Mouse (Mus musculus): ENCODE data around the gene Npl.

The Npl gene

DNA sequence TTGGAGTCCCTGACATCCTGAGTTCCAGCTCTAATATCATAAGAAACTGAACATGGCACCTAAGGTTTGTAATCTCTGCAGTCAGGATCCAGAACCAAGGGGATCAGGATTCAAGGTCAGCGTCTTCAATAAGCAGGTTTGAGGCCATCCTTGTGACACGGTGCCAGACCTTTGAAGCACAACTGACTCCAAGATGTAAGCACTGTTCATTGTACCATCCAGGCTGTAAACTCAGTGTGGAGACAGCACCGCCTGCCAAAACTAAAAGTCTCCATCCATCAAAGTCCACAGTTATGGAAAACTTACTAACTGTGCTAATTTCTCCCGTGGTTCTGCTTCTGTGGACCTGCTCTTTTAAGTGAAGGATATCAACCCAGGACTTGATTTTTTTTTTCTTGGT lies 59.9 kb downstream of the Npl start:
- no peak for DNase-seq (ENCODE audit: extremely low read depth, insufficient read length, low spot score)

DNA sequence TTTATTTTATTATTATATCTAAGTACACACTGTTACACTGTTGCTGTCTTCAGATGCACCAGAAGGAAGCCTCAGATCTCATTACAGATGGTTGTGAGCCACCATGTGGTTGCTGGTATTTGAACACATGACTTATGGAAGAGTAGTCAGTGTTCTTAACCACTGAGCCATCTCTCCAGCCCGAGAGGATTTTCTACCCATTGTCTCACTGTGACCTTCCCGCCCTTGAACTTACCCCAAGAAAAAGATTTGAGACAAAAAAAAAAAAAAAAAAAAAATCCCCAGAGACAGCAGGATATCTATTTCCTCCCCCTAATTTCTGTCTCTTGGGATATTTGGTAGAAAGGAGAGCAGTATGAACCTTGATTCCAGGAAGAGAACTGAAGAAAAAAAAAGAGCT lies 60.3 kb downstream of the Npl start:
- DNase-seq (ENCODE audit: extremely low read depth, insufficient read length, low spot score), result no peak

DNA sequence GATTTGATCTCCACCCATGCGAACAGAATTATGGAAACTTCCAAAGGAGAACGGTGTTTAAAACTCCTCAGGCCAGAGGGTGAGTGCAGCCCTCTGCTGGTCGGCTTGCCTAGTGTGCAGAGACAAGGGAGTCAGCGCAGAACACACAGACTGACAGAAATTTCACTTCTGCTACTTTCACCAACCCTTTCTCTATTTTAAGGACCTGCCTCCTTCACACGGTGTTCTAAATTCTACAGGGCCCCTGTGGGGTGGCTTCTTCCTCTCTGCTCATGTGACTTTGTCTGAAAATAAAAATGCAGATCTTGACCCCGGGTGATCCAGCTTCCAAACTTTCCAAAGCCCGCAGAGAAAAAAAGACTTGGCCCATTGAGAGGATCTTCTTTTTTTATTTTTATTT lies 60.7 kb downstream of the Npl start:
- DNase-seq (ENCODE audit: extremely low read depth, insufficient read length, low spot score), result no peak

DNA sequence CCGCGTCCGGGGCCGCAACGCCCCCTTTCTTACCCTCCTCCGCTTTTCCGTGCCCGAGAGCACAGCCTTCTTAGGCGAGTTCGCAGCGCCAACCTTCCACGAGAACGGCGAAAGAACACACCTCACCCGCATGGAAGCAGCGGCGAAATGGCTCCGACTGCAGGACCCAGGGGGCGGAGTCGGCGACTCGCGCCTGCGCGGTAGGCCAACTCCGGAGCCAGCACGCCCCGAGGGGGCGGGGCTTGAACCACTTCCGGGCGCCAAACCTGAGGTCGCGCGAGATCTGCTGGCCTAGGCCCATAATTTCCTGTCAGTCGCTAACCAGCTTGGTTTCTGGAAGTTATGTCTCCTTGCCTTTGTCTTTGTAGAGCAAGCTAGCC lies 62.4 kb downstream of the Npl start, which contains the start of gene Dhx9:
TSS of gene Dhx9 (minus strand) at position 161 of the 380 bp plus-strand sequence.
- peak; percentile 99 for DNase-seq (ENCODE audit: extremely low read depth, insufficient read length, low spot score)

DNA sequence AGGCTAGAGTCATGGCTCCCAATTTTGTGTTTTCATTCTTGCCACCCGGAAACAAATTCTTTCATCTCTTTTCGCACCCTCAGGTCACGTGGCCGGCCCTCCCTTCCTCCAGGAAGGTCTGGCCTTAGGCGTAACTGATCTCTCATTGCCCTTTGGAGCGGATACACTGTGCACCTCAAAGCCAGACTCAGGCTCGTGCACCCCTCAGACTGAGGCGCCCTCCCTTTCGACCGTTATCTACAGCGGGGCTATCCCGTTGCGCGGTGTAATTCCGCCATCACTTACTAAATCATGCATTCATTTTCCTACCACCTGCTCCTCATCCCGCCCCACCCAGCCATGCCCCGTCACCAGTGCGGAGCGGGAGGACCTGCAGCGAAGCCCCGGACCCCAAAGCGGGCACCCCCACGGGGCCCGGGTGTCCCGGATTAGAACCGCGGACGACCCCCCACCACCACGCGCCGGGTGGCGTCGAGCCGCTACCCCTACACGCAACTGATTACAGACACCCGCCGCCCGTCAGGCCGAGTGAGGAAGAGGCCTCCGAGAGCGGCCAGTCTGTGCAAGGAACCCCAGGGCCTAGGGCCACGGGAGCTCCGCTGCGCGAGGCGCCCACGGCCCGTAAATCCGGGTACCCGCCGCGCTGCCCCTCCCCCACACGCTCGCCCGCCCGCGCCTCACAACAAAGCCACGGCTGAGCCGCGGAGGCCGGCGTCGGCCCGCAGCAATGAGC lies 62.9 kb downstream of the Npl start:
- peak; percentile 70 for DNase-seq (ENCODE audit: extremely low read depth, insufficient read length, low spot score)

DNA sequence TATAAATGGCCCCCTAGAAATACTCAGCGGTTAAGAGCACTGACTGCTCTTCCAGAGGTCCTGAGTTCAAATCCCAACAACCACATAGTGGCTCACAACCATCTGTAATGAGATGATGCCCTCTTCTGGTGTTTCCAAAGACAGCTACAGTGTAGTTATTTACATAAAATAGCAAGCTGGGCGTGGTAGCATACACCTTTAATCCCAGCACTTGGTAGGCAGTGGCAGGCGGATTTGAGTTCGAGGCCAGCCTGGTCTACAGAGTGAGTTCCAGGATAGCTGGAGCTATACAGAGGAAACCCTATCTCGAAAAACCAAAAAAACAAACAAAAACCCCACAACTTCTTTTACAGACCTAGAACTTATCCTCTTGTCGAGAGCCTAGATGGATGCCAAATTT lies 63.7 kb downstream of the Npl start:
- peak; percentile 15 for DNase-seq (ENCODE audit: extremely low read depth, insufficient read length, low spot score)

DNA sequence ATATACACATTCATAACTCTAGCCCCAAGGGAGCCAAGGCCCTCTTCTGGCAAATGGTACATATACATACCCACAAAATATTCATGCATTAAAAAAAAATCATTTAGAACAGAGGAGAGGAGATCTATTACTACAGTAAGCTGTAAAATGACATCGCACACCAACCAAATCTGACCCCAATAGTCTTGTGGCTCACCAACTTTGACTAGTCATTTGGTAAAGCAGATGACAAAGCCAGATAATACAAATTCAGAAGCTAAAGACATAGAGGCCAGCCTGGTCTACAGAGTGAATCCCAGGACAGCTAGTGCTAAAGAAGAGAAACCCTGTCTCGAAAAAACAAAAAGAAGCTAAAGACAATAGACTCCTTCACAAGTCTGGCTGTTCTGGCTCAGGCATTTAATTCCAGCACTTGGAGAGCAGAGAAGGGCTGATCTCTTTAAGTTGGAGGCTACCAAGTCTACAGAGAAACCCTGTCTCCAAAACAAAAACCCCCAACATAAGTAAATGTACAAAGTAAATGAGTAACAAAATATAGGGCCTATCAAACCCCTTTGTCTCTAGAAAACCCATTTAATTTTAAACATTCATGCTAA lies 64.5 kb downstream of the Npl start:
- no peak for DNase-seq (ENCODE audit: extremely low read depth, insufficient read length, low spot score)

DNA sequence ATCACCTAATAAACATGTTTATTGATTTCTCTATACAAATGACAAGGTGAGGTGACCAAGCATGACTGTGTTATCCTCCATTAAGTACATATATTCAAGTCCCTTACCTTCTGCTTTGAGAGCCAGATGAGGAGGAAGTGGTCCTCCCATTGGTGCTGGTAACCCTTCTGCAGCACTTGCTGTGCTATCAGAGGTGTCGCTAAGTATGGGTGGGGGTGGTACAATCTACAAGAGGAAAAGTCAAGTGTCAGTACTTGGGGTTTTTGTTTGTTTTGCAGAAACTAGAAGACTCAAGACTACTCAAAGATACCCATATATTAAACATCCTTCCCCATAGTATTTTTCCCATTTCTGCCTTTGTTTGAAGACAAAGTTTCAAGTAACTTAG lies 68.8 kb downstream of the Npl start:
- no peak for DNase-seq (ENCODE audit: extremely low read depth, insufficient read length, low spot score)

DNA sequence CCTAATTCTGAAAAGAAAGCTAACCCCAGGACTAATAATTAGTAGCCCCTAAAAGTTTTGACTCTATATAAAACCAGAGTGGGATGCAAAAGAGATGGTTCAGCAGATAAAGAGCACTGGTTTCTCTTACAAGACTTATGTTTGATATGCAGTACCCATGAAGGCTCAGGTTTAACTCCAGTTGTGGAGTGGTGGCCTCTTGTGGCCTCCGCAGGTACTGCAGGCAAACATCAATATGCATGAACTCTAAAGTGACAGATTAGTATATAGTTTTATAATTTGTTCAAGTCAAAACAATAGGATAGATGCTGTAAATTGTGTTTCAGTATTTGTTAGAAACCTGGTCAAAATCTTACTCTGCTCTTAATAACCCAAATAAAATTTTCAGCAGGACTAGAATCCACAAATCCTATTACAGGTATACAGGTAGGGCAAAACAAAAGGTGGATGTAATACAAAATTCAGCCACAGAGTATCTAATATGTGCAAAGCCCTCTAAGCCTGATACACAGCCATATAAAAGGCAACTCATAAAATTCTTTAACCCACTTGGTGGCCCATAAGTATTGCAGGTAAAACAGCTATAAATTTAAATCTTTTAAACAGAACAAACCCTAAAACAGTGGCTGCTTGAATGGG lies 69.3 kb downstream of the Npl start:
- DNase-seq (ENCODE audit: extremely low read depth, insufficient read length, low spot score), result peak; percentile 45

DNA sequence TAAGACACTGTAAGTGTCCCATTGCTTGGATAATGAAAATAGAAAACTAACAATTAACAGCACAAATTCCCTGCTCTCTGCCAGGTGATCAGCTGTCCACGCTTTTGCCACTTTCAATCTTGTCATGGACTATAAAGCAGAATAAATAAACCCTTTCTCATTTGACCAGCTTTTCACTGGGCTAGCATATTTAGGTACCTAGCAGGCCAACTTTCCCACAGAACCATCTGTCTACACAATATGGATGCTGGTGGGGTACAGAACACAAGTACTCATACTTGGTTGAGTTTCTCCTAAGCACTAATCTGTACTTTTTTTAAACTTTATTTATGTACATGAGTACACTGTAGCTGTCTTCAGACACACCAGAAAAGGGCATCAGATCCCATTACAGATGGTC lies 70.5 kb downstream of the Npl start:
- no peak for DNase-seq (ENCODE audit: extremely low read depth, insufficient read length, low spot score)

DNA sequence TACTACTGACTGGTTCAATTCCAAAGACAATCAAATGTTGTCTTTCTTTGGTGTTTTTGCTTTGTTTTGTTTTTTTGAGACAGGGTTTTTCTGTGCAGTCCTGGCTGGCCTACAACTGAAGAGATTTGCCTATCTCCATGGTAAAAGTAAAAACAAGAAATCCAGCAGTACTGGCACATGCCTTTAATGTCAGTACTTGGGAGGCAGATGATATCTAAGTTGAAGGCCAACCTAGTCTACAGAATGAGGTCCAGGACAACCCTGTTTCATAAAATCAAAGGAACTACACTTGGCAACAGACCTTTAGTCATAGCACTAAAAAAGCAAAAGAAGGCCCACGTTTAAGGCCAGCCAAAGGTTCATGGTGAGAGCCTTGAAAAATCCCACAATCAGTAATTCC lies 88.0 kb downstream of the Npl start:
- no peak for DNase-seq (ENCODE audit: extremely low read depth, insufficient read length, low spot score)

DNA sequence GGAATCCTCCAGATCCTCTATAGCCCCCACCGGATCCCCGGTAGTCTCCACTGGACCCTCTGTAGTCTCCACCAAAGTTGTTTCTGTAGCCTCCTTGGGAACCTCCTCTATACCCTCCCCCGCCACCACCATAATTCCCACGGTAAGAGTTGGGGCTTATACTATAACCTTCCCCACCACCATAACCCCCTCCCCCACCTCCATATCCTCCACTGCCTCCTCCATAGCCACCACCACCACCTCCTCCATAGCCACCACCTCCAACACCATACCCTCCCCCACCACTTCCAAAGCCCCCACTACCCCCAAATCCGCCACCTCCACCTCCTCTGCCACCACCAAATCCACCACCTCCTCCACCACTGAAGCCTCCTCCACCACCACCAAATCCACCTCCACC lies 93.7 kb downstream of the Npl start:
- DNase-seq (ENCODE audit: extremely low read depth, insufficient read length, low spot score), result no peak

DNA sequence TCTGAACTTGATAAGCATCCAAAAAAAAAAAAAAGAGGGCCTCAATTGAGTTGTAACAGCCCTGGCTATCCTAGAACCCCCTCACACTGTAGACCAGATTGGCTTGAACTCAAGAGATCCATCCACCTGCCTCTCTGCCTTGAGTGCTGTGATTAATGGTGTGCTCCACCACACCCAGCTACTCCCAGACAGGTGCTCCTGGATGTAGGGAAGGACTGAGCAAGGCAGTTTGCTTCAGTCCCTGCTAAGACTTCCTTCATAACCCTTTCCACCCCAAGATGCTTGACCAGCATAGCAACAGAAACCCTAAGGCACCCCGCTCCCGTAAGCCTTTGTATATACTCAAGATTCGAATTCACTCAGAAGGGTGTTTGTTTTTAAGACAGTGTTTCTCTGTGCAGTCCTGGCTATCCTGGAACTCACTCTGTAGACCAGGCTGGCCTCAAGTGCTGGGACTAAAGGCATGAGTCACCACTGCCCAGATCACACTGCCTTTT lies 96.7 kb downstream of the Npl start:
- no peak for DNase-seq (ENCODE audit: extremely low read depth, insufficient read length, low spot score)
